Mouse (Mus musculus): ENCODE results near the gene Olfr694. TPM values are rescaled to one million over a fixed set of nuclear protein-coding genes. Genes with fewer than 3 reads are reported as not detected.
"Not testable (repeated sequence)": the region's sequence is repeated elsewhere in the genome, so short reads cannot be mapped to it uniquely, and the experiment has no call there.

Olfr694 gene
- not detected in 2 replicates for polyA plus RNA-seq (2012; ENCODE audit: insufficient read depth, low replicate concordance)

- no peaks in the 10 kb centered on the region for H3K9me3 ChIP-seq
- H3K4me3 ChIP-seq (replicated peaks): no peak within 1 kb of the TSS
- H3K36me3 ChIP-seq (replicated peaks; ENCODE audit: low read length): no peaks in the 10 kb centered on the region
- TF ChIP-seq GATA1 (IDR thresholded peaks at IDR 0.05; ENCODE audit: borderline replicate concordance, low read length) (no peak), FLI1 (IDR thresholded peaks at IDR 0.05; ENCODE audit: low read length) (no peak)
- no peaks in the 10 kb centered on the region for H3K27me3 ChIP-seq (replicated peaks)
- peaks cover 5% of the 10 kb centered on the region; the same call in 1 of the 2 replicates for H3K4me1 ChIP-seq
These were observed at the start of gene Olfr694 for GRCm38 (mm10) chr7:106691714-106692113. Gene Olfr694, minus strand, starts transcription at chr7:106691814.

- Histone ChIP-seq H3K36me3 (replicated peaks; ENCODE audit: low read length) (no peaks in the 10 kb centered on the region), H3K4me3 (replicated peaks) (no peak overlapping the region), H3K9me3 (no peaks in the 10 kb centered on the region), H3K4me1 (no peaks in the 10 kb centered on the region), H3K27me3 (replicated peaks) (no peaks in the 10 kb centered on the region)
- TF ChIP-seq GATA1 (IDR thresholded peaks at IDR 0.05; ENCODE audit: borderline replicate concordance, low read length) (no peak), FLI1 (IDR thresholded peaks at IDR 0.05; ENCODE audit: low read length) (no peak)
These were observed 45.4 kb upstream of the Olfr694 start for GRCm38 (mm10) chr7:106737028-106737427.

- Histone ChIP-seq H3K4me3 (replicated peaks) (no peak overlapping the region), H3K36me3 (replicated peaks; ENCODE audit: low read length) (no peaks in the 10 kb centered on the region), H3K9me3 (no peaks in the 10 kb centered on the region), H3K4me1 (no peaks in the 10 kb centered on the region), H3K27me3 (replicated peaks) (no peaks in the 10 kb centered on the region)
- TF ChIP-seq FLI1 (IDR thresholded peaks at IDR 0.05; ENCODE audit: low read length) (no peak), GATA1 (IDR thresholded peaks at IDR 0.05; ENCODE audit: borderline replicate concordance, low read length) (no peak)
These were observed 42.1 kb upstream of the Olfr694 start for GRCm38 (mm10) chr7:106733717-106734116.

- not testable (repeated sequence) for H3K27me3 ChIP-seq (replicated peaks); H3K9me3 ChIP-seq; H3K4me1 ChIP-seq; H3K4me3 ChIP-seq (replicated peaks); H3K36me3 ChIP-seq (replicated peaks; ENCODE audit: low read length)
These were observed 34.0 kb upstream of the Olfr694 start for GRCm38 (mm10) chr7:106725654-106726053.

GRCm38 (mm10) chr7:106716296-106716695, 24.7 kb upstream of the Olfr694 start, which contains the start of gene Olfr695:
Gene Olfr695, minus strand, starts transcription at chr7:106716396.
- no peak for TF ChIP-seq FLI1 (IDR thresholded peaks at IDR 0.05; ENCODE audit: low read length)
- TF ChIP-seq GATA1 (IDR thresholded peaks at IDR 0.05; ENCODE audit: borderline replicate concordance, low read length): no peak
- Histone ChIP-seq H3K4me3 (replicated peaks) (no peak within 1 kb of the TSS), H3K36me3 (replicated peaks; ENCODE audit: low read length) (no peaks in the 10 kb centered on the region), H3K9me3 (no peaks in the 10 kb centered on the region), H3K27me3 (replicated peaks) (no peaks in the 10 kb centered on the region), H3K4me1 (peaks cover 6% of the 10 kb centered on the region)

- H3K27me3 ChIP-seq (replicated peaks): no peaks in the 10 kb centered on the region
- TF ChIP-seq FLI1 (IDR thresholded peaks at IDR 0.05; ENCODE audit: low read length): no peak
- no peak for TF ChIP-seq GATA1 (IDR thresholded peaks at IDR 0.05; ENCODE audit: borderline replicate concordance, low read length)
- no peak overlapping the region for H3K4me3 ChIP-seq (replicated peaks)
- no peaks in the 10 kb centered on the region for H3K36me3 ChIP-seq (replicated peaks; ENCODE audit: low read length)
- H3K9me3 ChIP-seq: no peaks in the 10 kb centered on the region
- H3K4me1 ChIP-seq: peaks cover 6% of the 10 kb centered on the region
These were observed 19.8 kb upstream of the Olfr694 start for GRCm38 (mm10) chr7:106711463-106711862.

GRCm38 (mm10) chr7:106707705-106708104, 16.1 kb upstream of the Olfr694 start:
- not testable (repeated sequence) for H3K4me1 ChIP-seq

GRCm38 (mm10) chr7:106696891-106697290, 5.3 kb upstream of the Olfr694 start:
- Histone ChIP-seq H3K4me1 (no peaks in the 10 kb centered on the region), H3K4me3 (replicated peaks) (no peak overlapping the region), H3K36me3 (replicated peaks; ENCODE audit: low read length) (no peaks in the 10 kb centered on the region), H3K9me3 (no peaks in the 10 kb centered on the region), H3K27me3 (replicated peaks) (no peaks in the 10 kb centered on the region)
- TF ChIP-seq FLI1 (IDR thresholded peaks at IDR 0.05; ENCODE audit: low read length) (no peak), GATA1 (IDR thresholded peaks at IDR 0.05; ENCODE audit: borderline replicate concordance, low read length) (no peak)

More at GRCm38 (mm10) chr7:106707705-106708104, 16.1 kb upstream of the Olfr694 start:
- not testable (repeated sequence) for H3K9me3 ChIP-seq; H3K27me3 ChIP-seq (replicated peaks); H3K36me3 ChIP-seq (replicated peaks; ENCODE audit: low read length); H3K4me3 ChIP-seq (replicated peaks)

- TF ChIP-seq GATA1 (IDR thresholded peaks at IDR 0.05; ENCODE audit: borderline replicate concordance, low read length) (no peak), FLI1 (IDR thresholded peaks at IDR 0.05; ENCODE audit: low read length) (no peak)
- Histone ChIP-seq H3K27me3 (replicated peaks) (no peaks in the 10 kb centered on the region), H3K4me1 (peaks cover 5% of the 10 kb centered on the region; the same call in 1 of the 2 replicates), H3K36me3 (replicated peaks; ENCODE audit: low read length) (no peaks in the 10 kb centered on the region), H3K9me3 (no peaks in the 10 kb centered on the region), H3K4me3 (replicated peaks) (no peak overlapping the region)
These were observed 1.4 kb upstream of the Olfr694 start for GRCm38 (mm10) chr7:106692976-106693375.

GRCm38 (mm10) chr7:106685382-106685781, 6.2 kb downstream of the Olfr694 start:
- TF ChIP-seq FLI1 (IDR thresholded peaks at IDR 0.05; ENCODE audit: low read length) (no peak), GATA1 (IDR thresholded peaks at IDR 0.05; ENCODE audit: borderline replicate concordance, low read length) (no peak)
- H3K4me1 ChIP-seq: no peaks in the 10 kb centered on the region
- H3K27me3 ChIP-seq (replicated peaks): no peaks in the 10 kb centered on the region
- H3K4me3 ChIP-seq (replicated peaks): no peak overlapping the region
- H3K36me3 ChIP-seq (replicated peaks; ENCODE audit: low read length): no peaks in the 10 kb centered on the region
- H3K9me3 ChIP-seq: no peaks in the 10 kb centered on the region

GRCm38 (mm10) chr7:106680484-106680883, 11.1 kb downstream of the Olfr694 start, which contains the start of gene Olfr693:
Gene Olfr693, minus strand, starts transcription at chr7:106680584.
- no peaks in the 10 kb centered on the region for H3K4me1 ChIP-seq
- H3K4me3 ChIP-seq (replicated peaks): no peak within 1 kb of the TSS
- no peaks in the 10 kb centered on the region for H3K27me3 ChIP-seq (replicated peaks)
- no peaks in the 10 kb centered on the region for H3K9me3 ChIP-seq
- H3K36me3 ChIP-seq (replicated peaks; ENCODE audit: low read length): no peaks in the 10 kb centered on the region
- TF ChIP-seq FLI1 (IDR thresholded peaks at IDR 0.05; ENCODE audit: low read length) (no peak), GATA1 (IDR thresholded peaks at IDR 0.05; ENCODE audit: borderline replicate concordance, low read length) (no peak)

Data from megakaryocyte, embryonic 14.5 days (primary cell).